Mouse (Mus musculus): Measurements from ENCODE around the gene Fastkd5. TPM values are rescaled to one million over a fixed set of nuclear protein-coding genes. Genes with fewer than 3 reads are reported as not detected.
"Not testable (repeated sequence)": the region's sequence is repeated elsewhere in the genome, so short reads cannot be mapped to it uniquely, and the experiment has no call there.

The Fastkd5 gene
- total RNA-seq (2021) (10 to 100 TPM in 1 of 2 experiments, 1 to 10 TPM in 1; 10.0 to 16.1 TPM), polyA plus RNA-seq (2012; rRNA removed) (0.40 and 0.52 TPM in 2 replicates)
- long read RNA-seq, partial matches to known transcripts, result 0 of 4 reads
- long read RNA-seq, other reads (novel, unspliced or antisense), result 1 of 4 reads

DNA sequence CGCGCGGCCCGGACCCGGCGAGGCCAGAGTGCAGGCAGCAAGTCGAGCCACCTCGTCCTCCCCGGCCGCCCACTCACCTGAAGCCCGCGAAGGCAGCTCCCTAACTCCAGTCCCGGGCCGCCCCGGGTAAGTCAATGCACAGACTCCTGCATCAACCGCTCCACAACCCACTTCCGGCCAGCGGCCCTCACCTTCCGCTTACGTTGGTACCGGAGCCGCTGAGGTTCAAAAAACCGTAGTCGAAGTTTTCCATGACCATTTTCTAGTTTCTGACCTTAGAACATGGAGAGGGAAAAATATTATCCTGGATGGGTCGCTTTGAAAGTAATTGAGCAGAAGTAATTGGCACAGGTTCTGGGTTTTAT lies at the start of gene Fastkd5, which contains the start of gene Ubox5:
Fastkd5 (minus strand) TSS at position 189 of the 365 bp plus-strand sequence.
Ubox5 (minus strand) TSS at position 200 of the 365 bp plus-strand sequence.
- peak; percentile 93 for DNase-seq

DNA sequence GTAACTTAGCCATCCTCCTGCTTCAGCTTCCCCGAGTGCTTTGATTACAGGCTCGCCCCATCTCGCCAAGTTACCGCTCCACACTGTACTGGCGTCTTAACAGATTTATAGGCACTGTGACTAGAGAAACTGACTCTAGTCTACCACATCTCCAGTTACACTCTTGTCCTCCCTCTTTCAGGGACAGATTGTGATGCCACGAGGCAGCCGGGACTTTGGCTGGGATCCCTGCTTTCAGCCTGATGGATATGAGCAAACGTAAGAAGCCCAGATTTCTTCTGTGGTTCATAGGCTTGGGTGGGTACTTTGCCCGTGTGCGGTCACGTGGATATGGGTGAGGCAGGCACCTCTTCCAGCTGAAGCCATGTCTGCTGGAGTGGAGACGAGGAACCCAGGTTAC lies 49.3 kb upstream of the Fastkd5 start:
- DNase-seq, result no peak

DNA sequence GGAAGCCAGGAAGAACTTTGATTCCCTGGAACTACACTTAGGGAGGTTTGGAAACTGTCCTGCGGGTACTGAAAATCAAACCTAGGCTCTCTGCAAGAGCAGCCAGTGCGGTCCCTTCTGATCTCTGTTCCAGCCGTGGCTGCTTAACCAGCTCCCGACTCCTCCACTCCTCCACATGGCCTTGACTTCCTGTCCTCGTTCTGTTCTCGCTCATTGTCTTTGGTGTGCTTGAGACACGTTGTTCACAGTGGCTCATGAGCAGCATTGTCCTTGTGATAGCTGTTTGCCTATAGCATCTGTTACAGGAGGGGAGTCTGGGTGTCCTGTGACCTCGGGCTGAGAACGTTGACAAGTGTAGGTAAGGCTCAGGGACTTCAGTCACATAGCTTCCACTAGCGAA lies 47.4 kb upstream of the Fastkd5 start:
- DNase-seq, result peak; percentile 54

DNA sequence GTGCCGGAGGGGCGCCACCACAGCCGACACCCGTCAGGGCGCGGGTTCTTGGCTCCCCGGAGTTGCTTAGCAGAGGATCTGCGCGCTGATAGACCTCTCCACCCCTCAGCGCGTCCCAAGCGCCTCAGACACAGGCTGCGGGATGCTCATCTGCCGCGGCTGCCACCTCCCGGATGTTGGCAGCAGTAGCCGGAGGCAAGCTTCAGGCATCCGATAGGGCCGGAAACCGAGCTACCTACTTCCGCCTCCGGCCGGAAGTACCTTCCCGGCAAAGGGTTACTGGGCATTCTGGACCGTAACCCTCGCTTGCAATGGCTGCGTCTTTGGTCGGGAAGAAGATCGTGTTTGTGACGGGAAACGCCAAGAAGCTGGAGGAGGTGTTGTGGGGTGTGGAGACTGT lies 37.7 kb upstream of the Fastkd5 start, which contains the start of gene Itpa:
Itpa (plus strand) TSS at position 52 of the 400 bp plus-strand sequence.
- DNase-seq, result peak; percentile 91

DNA sequence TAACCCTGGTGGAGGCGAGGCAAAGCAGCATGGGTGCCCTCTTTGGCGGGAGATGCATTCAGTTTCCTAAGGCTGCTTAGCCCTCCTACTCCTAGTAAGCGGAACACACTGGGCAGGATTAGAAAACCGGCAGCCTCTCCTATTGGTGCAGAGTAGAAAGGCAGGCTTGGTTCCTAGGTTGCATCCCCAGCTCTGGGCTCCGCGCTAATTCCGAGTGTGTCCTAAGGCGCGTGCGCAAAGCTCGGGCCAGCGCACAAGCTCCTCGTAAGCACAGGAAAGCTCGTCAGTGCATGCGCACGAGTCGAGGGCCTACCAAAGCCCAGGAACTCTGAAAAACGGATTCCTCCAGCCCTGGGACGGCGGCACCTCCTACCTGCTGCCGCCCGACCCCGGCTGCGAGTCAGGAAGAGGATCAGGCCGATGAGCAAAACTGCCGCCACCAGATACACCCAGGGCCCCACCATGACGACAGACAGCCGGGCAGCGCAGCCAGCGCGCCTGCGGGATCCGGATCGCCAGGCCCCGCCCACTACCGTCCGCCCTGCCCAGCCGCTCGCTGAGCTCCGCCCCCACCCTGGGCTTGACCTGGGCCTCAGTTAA lies 34.4 kb upstream of the Fastkd5 start, which contains the start of gene Ddrgk1:
Ddrgk1 (minus strand) TSS at position 558 of the 600 bp plus-strand sequence.
- peak; percentile 96 for DNase-seq

DNA sequence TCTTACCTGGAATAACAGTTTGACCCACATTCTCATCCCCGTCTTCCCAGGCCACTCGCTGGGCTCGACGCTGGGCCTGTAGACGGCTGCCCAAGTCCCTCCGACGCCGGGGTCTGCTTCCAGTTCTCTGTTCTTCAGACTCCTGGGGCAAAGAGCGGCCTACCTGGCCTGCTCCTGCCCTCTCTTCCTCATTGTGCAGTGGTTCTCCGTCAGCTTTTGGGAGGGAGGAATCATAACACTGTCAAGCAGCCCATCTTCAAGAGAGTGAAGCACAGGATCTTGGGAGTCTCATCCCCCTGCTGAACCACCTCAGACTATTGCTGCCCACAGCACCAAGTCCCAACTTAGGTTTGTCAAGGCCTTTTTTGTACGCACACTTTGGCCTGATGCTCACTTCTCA lies 33.5 kb upstream of the Fastkd5 start:
- DNase-seq, result no peak

DNA sequence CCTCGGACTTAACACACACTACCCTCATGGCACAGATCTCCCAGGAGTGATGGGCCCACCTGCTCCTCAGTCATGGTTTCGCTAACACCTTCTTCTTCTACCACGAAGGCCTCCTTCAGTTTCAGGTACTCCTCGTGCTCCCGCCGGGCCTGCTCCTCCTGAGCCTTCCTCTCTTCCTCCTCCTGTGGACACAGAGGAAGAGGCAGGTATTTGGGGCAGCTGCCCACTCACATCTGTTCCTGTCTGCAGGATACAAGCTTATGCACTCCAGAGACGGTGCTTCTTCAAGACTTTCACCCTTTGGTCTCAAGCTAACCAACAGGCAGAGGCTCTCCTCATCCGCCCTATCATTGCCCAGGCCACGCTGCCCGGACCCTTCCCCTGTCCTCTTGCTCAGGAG lies 28.7 kb upstream of the Fastkd5 start:
- DNase-seq, result no peak

DNA sequence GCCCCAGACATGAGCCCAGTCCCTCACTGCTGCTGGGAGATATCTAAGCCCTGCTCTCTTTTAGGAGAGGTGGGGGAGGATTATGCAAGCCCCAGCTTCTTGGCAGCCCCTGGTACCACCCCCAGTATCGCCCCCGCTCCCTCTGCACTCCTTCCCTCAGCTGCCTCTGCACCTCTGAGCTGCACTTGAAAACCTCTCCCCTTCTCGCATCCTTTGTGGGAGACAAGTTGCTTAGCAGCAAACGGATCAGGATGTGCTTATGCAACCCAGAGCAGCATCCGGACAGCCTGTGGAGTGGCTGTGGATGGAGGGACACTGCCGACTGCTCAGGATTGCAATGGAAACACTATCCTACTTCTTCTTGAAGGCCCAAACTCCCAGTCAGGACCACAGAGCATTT lies 27.7 kb upstream of the Fastkd5 start:
- no peak for DNase-seq

DNA sequence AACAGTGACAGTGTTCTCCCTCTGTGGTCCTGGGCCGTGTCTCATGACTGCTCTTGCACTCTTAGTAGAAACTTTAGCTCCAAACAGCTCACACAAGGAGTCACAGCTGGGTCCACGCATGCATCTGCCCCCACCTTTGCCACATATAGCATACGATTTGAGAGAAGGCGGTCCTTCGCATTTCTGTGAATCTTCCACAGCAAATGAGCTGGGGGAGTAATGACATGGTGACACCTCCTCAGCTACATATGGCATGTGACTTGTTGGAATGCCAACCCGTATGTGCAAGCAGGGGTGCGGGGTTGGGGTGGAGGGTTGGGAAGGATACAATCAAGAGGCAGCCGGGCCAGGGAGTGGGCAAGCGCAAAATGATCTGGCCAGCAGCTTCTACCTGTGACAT lies 26.7 kb upstream of the Fastkd5 start:
- no peak for DNase-seq

DNA sequence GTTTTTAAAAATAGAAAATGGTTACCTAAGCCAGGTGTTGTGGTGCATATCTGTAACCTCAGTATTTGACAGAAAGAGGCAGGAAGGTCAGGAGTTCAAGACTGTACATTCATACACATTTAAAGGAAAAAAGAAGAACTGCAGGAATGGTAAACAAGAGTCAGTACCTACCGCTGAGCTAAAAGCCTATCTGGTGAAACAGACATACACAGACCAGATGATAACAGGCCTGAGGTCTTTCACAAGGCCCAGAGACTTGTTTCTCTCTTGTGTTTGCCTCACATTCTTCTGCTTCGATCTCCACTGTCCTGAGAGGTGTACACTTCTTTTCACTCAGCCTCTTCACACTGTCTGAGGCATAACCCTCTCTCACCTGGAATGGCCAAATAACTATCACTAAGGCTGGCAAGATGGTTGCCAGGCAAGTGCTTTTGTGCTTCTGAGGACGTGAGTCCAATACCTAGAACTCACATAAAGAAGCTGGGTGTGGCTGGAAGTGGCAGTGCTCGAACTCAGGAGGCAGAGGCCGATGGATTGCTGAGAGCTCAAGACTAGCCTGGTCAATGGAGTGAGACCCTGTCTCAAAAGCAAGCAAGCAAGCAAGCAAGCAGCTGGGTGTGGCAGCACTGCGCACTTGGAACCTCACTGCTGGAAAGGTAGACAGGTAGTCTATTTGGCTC lies 26.0 kb upstream of the Fastkd5 start:
- no peak for DNase-seq

DNA sequence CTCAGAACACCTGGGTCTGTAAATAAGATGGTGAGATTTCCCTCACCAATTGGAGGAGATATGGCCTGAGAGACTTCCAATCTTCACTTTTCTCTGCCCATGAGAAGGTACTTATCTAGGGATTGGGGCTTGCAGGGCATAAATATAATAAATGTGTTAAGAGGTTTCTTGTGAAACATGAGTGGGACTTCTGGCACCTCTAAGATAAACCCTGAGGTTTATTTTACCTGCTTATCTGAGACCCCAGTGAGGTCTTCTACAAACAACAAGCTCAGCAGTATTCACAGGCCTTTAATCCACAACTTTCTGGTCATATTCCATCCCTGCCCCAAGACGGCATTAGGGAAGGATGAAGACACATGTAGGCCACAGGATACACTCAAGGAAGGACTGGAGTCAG lies 23.9 kb upstream of the Fastkd5 start:
- no peak for DNase-seq

DNA sequence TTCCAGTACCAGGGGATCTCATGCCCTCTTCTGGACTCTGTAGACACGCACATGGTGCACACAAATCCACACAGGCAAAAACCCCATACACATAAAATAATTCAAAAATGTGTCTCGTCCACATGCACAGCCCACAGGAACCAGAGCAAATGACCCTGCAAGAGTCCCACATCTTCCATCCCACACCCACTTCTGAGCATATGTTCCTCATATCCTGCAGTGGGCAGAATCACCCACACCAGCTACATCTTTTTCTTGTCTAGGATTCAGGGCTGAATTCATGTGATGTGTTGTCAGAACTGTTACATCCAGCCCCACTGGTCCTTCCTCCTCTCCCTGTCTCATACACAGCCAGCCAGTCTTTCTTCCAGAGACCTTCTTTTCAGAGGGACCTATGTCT lies 23.5 kb upstream of the Fastkd5 start:
- DNase-seq, result no peak

DNA sequence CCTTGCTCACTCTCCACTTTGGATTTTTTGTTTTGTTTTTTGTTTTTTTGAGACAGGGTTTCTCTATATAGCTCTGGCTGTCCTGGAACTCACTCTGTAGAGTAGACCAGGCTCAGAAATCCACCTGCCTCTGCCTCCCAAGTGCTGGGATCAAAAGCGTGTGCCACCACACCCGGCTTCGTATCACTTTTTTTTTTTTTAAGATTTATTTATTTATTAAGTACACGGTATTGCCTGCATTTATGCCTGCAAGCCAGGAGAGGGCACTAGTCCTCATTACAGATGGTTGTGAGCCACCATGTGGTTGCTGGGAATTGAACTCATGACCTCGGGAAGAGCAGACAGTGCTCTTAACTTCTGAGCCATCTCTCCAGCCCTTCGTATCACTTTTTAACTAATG lies 19.2 kb upstream of the Fastkd5 start:
- DNase-seq, result not testable (repeated sequence)

DNA sequence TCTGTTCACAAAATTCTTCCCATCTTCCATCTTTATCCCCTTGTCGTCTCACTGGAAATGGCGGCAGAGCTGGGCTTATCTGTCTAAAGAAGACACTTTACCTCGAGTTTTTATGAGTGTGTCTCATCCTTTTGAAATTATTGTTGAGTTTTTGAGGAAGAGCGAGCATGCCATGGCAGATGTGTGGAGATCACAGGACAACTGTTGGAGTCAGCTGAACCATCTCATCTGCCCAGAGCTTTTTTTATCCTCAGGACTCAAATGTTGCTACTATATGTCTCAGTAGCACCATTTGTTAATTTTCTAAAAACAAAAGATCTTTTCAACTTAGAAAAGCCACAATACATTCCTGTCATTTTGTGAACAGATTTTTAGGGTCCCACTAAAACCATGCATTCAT lies 15.4 kb upstream of the Fastkd5 start:
- DNase-seq, result no peak

DNA sequence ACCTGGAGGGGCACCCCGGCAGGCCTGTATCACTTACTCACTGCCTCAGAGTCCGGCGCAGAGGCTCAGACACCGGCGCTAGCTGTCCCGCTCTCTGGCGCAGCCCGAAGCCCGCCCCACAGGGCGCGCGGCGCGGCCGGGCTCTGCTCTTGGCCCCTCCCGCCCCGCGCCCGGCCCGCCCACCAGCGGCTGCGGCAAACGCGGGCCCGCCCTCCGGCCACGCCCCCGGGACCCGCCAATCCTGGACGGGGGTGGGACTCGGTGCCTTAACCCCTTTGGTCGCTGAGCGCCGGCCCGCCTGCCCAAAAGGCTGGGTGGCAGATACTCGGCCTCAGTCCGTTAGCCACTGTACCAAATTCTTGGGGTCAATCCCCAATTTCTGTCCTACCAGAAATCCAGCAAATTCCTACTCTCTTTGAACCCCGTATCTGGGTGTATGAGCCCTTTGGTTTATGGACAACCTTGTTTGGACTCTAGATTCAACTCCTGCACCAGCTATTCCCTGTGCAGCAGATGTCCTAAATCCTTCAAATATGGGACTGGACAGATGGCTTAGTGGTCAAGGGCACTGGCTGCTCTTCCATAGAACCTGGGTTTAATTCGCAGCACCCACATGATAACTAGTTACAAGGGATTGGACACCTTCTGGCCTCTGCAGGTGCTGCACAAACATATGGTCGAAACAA lies 13.0 kb upstream of the Fastkd5 start, which contains the start of gene Lzts3:
Lzts3 (minus strand) TSS at position 120 of the 686 bp plus-strand sequence.
- peak; percentile 98 for DNase-seq

DNA sequence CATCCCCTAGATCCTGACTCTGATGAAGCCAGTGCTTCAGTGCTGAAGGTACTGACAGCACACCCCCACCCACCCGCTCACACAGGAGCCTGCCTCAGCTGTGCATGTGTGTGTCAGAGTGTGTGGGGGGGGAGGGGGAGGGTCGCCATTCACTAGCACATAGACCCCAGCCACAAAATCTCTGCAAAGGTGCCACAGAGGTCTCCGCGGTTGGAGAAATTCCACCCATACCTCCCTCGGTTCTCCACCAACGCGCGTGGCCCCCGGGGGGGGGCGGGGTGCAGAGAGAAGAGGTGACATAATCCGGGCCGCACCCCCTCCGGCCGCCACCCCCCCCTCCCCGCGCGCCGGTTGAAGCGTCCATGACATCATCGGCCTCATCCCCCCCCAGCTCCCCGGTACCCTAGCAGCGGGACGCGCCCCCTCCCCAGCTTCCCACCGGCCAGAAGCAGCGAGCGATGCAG lies 12.4 kb upstream of the Fastkd5 start:
- no peak for DNase-seq

DNA sequence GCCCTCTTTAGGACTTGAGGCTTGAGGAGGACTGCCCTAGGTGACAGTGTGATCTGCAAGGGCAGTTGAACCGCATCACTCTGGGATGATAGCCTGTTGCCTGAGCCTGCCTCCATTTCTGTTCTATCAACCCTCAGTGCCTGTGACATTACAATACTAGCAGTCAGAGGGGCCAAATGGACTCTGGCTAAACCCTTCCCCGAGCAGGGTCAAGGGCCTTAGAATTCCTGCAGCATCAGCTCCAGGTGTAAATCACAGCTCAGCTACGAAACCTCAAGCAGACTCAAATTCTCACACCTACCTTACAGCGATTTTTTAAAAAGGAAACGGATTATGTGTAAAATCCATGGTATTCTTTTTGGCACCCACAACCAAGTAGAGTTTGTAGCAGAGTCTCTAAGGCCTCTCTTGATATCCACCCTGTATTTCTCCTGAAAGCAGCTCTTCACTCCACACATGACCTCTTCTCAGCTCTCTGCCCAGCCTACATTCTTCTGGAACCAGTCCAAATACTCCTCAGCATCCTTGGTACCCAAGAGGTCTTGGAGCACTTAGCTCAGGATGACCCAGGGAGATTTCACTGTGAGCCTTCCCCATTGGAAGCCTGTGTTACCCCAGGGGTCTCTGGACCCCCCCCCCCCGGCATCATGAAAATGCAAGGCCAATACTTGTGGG lies 11.7 kb upstream of the Fastkd5 start:
- DNase-seq, result no peak

DNA sequence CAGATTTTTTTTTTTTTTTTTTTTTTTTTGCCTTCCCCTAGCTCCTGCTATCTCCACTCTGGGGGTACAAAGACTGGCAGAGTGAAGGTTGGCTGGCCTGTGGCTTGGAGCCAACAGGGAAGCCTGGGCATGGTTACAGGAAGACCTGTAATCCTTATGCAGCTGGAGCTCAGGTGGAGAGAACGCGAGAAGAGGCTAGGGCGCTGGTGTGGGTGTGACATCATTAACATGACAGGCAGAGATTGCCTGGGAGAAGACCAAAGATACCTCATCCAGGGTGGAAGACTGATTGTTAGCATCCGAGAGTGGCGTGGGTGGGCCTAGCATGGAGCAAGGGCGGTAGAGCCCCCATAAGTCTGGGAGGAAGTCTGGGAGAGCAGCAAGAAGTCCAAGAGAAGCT lies 9.4 kb upstream of the Fastkd5 start:
- no peak for DNase-seq

DNA sequence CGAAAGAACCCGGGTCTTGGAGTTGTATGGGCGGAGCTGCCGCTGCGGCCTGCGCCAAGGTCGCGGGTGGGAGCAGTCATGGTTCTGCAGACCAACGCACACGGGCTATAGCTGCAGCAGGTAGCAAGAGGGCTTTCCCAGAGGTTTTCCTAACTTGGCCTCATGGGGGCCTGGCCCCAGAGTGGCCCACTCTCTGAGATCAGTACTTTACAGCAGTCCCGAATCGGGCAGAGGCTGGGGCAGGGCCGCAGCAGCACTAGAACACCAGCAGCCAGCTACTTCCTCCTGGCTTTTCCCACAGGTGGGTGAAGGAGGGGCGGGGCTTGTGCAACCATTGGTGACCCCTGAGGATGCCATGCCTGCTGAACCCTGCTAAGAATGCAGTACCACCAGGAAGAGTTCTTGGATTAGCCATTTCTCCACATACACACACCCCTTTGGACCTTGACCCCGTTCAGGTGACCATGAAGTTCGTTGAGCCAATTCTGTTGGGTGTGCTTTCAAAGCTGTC lies 8.3 kb upstream of the Fastkd5 start:
- peak; percentile 66 for DNase-seq

DNA sequence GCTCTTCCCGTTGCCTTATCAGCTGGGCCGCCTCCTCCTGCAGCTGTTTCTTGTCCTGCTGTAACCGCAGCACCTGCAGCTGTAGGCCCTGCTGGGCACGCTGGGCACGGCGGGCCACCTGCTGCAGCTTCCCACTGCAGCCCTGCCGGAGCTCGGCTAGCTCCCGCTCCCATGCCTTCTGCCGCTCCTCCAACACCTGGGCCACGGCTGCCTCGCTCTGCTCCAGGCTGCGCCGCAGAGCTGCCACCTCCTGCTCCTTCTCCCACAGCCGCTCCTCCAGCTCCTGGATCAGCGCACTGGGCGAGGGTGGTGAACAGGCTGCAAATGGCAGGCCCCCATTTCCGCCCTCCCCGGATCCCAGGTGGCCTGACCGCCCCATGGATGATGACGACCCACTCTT lies 6.0 kb upstream of the Fastkd5 start:
- DNase-seq, result no peak

DNA sequence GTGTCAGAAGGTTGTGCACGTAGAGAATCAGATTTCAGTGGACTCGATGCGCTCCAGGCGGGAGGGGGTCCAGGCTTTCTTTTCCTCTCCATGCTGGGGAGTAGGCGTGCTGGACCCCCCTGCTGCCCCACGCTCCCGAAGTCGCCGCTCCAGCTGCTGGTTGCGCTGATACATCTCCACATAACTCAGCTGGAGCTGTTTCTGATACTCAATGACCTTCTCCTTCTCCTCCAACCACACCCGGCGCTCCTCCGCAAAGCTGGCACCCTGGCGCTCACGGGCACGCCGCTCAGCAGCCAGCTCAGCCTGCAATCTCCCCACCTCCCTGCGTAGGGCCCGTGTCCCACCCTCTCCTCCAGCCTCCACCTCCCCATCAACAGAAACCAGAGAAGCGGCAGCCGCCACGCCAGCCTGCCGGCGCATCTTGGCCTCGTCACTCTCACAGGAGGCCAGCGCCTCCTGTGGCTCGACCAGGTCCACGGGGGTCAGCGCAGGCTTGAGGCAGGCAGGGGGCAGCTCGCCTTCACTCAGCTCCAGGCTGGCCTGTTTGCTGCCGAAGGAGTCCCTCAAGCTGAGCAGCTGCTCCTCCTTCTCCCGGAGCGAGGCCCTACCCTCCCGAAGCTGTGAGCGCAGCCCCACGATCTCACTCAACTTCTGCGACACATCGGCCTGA lies 5.0 kb upstream of the Fastkd5 start:
- DNase-seq, result peak; percentile 33
